Mouse (Mus musculus) fibroblast of lung, adult 2 months (primary cell): Measurements from ENCODE around the gene Adgrl1.

Source experiments
- DNase-seq: peaks from one replicate; pipeline ENCODE4 v3.0.0-alpha.2; 2011; ENCODE audit warnings: low read depth

Adgrl1 gene

DNA sequence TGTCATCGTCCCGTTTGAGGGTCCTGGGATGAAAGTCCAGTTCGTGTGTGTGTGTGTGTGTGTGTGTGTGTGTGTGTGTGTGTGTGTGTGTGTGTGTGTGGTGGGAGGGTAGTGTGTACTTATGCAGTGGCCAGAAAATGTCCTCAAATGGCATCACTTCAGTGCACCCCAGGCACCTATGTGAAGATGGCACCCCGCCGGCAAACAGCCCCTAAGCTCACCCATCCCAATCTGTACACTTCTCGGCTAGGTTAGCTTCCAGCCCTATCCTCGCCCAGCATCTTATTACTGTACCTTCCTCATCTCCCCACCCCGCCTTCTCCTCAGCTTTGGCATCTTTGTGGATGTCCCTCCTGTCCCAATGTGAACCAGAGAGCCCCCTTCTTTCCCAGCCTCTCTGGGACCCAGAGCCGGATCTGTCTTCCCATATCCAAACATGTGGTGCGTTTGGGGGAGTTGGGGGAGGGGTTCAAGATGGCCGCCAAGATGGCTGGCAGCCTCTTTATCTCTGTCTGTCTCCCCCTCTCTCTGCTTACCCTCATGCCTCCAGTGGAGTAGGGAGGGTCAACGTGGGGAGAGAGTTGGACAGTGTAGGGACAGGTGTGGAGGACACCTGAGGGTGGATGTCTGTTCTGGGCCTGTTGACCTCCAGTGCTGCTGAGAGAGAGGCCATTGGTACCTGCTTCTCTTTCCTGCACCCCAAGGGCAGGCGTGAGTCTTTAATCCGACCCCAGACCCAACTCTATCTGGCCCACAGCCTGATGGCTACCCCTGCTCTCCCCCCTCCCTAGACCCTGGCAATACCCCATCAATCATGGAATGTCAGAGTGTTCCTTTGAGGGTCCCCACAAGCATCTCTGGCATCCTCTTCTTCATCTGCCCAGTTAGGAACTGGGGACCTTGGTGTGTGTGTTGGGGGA, 1.9 kb downstream of the Adgrl1 start:
- DNase-seq = no peak

DNA sequence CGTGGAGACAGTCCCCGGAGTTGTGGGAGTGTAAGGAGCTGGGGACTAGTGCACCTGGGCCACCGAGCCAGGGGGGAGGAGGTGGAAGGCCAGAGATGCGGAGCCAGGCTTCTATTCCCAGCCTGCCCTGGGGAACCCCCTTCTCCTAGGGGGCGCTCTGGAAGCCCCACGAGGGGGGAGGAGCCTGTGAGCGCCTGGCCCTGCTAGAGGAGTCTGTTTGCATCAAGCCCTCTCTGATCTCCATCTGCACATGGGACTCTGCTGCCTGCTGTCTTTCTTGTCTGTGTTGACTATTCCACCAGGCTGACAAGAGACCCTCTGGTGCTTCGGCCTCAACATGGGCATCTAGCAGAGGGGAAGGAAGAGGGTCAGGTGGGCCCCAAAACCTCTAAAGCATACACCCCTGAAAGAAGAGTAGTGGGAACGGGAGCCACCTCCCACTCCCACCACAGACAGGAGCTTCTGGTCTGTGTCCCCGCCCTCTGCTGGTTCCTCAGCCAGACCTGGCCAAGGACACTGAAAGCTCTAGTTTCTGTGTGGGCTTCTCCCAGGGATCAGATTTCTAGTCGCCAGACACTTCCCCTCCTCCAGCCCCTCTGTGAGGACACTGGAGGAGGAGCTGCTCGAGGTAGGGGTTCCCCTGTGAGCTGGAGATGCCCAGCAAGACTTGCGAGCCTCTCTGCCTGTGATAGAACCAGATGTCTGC, 3.2 kb downstream of the Adgrl1 start:
- no peak for DNase-seq

DNA sequence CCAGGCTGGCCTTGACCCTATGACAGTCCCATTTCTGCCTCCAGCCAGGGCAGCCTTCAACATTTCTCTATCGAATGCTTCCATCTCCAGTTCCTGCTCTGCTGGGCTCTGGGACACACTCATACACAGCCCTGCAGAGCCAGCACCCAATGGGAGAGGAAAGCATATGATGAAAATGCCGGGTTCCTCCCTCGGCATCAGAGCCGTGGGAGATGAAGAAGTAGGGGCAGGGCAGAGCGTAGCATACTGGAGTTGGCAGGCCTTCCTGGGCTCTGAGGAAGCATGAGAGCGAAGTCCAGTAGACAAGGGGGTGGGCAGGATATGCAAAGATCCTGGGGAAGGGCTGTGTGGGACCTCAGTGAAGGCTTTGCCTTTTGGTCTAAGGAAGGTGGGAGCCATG, 8.7 kb downstream of the Adgrl1 start:
- DNase-seq = no peak

DNA sequence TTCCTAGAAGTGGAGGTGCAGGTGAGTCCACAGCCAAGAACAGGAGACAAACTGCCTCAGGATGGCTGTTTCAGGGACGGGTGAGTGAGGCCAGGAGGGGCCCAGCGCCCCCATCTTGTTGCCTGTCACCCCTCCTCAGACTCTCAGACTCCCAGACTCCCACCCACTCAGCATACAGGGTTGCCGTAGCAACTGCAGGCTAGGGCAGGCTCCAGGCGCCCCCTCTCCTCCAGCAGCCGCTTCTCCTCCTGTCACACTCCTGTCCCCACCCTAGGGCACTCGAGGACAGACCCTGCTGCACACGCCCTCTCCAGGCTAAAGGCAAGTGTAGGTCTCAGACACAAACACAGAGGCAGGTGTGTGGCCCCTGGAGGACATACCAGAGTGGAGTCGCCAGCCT, 9.4 kb downstream of the Adgrl1 start:
- DNase-seq = no peak

DNA sequence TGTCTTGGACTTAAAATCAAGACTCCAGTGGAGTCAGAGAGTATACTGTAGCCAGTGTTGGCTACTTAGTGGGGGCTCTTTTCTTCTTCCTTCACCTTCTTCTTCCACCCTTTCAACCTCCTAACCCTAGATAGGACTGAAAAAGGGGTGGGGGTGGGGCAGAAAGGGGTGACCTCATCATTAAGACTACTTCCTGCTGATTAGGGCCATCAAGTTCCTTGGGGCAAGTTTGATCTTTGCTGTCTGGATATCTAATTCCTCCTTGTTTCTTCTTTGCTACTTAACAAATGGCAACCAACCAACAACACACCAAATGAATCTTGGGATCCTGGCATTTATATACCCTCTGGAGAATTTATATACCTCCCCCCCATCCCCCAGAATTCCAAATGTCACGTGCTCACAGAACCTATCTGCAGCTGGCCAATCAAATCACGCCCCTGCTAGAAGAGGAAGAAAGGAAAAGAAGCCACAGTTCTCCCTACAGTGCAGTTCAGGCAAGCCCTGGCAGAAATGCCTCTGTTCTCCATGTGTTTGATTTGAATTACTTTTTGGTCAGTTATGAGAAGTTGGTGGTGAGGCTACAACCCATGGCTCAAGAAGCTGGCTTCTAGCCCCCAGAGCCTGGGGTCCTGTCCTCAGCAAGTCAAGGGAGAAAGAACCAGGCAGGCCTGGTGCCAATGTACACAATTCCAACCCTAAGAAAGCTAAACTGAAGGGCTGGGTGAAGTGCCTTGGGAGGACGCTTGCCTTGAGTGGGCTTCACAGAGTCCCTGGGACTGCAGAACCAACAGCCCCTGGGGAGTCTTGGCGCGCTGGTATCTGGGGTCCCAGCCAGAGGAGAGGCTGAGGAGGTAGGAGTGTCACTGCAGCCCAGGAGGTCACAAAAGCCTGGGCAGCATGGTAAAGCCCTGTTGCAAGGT, 12.2 kb downstream of the Adgrl1 start:
- no peak for DNase-seq

DNA sequence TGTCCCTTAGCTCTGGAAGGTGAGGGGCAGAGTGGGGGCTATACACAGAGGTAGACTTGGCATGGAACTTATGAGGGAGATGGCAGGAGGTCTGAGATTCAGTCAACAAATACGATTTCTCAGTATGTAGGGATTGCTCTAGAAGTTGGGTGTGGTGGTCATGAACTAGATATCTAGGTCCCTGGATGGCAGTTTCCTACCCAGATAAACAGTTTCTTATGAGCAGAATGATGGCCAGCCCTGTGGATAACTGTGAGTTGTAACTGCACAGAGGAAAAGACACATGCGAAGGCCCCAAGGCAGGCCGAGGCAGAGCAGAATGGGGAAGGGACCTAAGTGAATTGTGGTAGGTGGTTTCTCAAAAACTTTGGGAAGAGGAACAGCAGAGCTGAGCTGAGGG, 14.3 kb downstream of the Adgrl1 start:
- DNase-seq = no peak

DNA sequence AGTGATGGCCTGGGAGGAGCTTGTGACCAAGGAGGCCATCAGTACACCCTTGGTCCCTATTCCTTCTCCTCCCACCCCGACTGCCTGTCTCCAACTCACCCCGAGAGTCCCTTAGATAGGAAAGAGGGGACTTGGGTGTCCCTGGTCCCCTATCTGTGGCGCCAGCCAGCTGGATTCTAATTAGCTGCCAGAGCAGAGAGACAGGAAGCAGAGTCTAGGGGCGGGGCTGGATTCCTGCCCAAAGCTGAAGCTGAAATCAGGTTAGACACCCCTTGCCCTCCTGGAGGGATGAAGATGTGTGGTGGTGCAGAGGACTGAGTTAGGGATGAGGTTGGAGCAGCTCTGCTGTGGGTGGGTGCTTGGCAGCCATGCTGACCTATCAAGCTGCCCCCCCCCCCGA, 15.0 kb downstream of the Adgrl1 start:
- DNase-seq = no peak

DNA sequence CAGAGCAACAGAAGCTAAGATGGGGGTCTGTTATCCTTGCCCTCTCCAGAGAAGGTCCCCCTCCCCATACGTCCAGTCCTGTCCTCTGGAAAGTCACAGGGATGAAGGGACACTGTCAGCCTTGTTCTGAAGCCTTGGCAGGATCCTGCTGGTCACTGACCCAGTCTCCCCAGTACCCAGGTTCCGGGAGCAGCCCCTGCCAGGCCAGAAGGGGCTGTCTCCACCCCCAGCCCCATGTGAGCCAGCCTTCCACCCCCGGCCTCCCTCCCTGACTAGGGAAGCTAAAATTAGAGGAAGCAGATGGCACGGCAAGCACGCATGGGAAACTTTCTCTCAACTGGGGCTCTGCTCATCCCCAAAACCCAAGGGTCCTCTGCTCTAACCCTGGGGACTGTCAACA, 16.1 kb downstream of the Adgrl1 start:
- no peak for DNase-seq

DNA sequence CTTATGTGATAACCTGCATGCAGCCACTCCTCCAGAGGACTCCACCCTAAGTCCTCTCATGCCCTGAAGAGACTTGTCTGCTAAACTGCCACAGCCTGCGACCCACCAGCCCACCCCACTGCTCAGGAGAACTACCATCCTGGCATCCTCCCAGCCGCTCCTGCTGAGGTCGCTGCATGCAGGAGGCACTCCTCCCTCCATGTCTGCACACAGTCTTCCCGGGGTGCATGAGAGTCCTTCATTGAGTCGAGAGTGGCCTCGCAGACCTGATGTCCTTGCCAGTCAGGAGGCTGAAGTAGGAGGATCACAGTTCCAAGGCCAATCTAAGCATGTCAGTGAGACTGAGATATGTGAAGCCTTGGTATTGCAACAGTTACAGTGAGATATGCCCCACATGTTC, 17.7 kb downstream of the Adgrl1 start:
- no peak for DNase-seq

DNA sequence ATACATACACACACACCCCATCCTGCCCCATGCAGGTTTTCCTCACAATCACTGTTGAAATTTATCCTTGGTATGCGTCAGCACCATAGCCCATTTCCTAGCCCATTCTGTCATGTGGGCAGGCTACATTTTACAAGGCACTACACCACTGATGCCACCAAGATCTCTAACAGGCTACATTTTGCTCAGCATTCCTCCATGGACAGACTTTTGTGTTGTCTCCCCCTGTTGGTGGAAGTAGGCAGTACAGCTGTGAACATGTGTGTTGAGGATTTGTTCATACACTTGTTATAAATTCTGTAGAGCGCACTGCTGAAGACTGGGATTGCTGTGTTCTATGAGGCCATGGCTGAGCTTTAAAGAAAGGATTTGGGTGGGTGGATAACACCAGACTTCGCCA, 21.7 kb downstream of the Adgrl1 start:
- DNase-seq = peak; percentile 49

DNA sequence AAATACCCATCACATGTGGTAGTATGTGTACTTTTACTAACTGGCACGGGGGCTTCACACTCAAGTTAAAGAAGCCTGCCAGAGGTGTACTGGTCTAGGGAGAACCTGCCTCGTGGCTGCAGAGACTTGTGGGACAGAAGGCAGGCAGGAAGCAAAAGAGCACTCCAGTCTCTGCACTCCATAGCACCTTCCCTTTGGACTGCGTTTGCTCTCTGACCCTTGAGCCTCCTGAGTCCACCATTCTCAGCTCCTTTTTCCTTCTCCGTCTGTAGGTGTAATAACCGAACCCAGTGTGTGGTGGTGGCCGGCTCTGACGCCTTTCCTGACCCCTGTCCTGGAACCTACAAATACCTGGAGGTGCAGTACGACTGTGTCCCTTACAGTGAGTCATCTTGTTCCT, 22.8 kb downstream of the Adgrl1 start:
- no peak for DNase-seq

DNA sequence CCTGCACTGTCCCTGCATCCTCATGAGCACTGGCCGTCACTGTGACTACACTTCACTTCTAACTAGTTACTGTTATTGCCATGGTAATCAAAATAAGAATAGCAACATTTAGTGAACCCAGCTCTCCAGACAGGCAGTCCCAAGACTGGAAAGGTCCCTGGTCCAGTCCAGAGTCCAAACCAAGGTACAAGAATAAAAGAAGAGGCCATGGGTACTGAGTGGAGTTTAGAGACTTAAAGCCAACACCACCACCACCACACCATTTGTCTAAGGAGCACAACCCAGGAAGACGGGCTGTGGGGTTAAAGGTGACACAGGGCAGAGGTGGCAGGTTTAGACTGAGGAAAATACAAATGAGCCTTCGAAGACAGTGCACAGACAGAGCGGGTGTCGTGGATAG, 24.7 kb downstream of the Adgrl1 start:
- DNase-seq = no peak

DNA sequence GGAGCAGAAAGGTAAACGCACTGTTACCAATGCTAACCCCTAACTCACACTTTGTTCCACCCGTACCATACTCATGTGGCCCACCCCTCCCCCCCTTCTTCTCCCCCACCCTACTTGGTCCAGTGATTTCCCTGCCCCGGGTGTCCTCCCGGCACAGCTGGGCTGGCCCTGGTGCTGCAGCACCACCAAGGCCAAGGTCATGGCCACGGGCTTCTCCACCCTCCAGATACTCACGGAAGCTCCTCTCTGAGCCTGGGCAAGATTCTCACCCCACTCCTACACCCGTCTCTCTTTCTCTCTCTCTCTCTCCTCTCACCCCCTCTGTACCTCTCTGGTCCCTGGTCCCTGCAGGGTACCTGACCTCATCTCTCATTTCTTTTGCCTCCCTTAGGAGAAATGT, 26.4 kb downstream of the Adgrl1 start:
- DNase-seq = no peak

DNA sequence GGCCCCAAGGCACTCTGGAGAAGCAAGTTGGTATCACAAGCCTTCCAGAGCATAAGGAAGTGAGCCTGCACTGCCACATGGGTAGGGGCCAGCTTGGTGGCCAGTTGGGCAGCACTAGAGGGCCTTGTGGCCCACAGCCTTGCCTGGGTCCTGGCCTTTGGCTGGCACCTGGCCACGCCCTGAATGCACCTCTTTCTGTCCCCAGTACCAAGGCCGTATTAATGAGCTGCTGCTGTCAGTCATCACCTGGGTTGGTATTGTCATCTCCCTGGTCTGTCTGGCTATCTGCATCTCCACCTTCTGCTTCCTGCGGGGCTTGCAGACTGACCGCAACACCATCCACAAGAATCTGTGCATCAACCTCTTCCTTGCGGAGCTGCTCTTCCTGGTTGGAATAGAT, 34.3 kb downstream of the Adgrl1 start:
- DNase-seq = no peak

DNA sequence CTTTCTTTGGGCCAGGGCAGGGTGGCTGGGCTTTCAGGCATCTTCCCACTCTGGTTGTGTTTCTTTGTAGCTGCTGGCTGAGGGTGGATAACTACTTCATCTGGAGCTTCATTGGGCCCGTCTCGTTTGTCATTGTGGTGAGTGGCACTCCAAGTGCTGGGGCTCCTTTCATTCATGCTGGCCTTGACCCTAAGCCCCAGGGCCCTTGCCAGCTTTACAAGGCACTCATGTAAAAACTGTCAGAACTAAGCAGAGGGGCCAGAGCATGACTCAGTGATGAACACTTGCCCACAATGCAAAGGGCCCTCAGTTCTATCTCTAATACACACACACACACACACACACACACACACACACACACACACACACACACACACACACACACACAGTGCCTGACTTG, 35.1 kb downstream of the Adgrl1 start:
- no peak for DNase-seq

DNA sequence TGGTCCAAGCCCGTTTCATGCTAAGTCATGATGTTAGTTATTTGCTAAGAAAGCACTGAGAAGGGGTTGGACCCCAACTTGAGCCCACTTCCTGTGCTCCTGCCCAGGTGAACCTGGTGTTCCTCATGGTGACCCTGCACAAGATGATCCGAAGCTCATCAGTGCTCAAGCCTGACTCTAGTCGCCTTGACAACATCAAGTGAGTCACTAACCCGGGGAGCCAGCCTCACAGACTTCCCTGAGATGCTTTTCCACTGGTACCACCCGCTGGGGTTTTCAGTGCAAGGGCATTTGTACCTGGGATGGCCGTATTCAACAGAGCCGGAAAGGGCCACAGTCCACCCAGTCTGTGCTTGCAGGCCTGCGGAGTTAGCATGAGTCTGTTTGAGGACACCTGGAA, 35.5 kb downstream of the Adgrl1 start:
- no peak for DNase-seq

DNA sequence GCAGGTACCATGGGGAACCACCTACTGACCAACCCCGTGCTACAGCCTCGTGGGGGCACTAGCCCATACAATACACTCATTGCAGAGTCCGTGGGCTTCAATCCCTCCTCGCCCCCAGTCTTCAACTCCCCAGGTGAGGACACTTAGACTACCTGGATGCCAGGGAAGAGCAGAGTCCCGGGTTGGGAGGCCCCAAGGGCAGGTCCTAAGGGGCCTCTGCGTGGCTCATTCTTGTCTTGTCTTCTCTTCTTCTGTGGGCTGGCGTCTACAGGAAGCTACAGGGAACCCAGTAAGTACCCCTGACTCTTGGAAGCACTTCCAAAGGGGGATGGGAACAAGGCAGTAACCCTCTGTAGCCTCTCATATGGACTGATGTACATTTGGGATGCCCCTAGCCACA, 37.7 kb downstream of the Adgrl1 start:
- DNase-seq = no peak

DNA sequence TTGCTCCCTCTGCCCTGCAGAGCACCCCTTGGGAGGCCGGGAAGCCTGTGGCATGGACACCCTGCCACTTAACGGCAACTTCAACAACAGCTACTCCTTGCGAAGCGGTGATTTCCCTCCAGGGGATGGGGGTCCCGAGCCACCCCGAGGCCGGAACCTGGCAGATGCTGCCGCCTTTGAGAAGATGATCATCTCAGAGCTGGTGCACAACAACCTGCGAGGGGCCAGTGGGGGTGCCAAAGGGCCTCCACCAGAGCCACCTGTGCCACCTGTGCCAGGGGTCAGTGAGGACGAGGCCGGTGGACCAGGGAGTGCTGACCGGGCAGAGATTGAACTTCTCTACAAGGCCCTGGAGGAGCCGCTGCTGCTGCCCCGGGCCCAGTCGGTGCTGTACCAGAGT, 38.4 kb downstream of the Adgrl1 start:
- no peak for DNase-seq

DNA sequence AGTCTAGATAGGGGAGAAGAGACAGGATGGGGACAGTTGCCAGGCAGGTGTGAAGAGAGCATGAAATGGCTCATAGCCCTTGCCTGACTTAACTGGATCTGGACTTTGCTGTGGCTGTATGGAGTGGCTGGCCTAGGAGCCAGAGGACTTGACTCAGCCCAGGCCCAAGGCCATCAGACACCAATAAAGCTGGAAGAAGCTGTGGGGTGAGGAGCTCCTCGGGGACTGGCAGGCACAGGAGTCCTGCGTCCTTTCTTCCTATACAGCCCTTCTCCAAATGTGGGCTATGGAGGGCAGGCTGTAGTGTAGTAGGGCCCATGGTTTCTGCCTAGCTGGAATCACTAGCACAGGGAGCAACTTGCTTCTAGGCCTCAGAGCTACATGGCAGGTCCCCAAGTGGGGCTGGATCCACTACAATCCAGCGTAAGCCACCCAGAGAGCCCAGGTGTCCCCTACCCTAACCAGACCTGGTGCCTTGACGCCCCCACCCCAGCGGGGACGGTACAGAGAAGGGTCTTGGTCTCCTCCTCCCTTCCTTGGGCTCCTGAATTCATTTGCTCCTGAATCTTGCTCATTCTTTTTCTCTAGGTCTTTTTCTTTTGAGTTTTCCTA, 41.3 kb downstream of the Adgrl1 start:
- DNase-seq = no peak

DNA sequence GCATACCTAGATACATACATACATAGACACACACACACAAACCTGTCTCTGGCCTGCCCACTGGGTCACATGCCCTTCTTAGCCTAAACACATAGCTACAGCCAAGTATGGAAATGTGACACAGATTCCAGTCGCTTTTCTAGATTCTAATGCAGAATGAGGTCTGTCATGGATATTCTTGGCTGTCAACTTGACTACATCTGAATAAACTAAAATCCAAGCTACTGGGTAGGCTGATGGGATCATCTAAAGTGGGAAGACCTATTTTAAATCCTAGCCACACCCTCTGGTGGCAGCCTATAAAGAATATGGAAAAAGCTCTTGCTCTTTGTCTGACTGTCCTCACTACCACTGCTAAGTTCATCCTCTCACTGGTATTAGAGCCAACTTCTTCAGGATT, 42.5 kb downstream of the Adgrl1 start:
- no peak for DNase-seq

DNA sequence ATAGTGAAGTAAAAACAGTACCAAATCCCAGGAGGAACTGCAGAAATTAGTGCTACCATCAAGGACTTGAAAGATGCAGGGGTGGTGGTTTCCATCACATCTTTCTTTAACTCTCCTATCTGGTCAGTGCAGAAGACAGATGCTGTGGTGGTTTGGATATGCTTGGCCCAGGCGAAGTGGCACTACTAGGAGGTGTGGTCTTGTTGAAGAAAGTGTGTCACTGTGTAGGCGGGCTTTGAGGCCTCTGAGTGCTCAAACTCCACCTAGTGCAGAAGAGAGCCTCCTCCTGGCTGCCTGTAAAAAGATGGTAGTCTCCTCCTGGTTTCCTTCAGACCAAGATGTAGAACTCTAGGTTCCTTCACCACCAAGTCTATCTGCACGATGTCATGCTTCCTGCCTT, 45.6 kb downstream of the Adgrl1 start:
- no peak for DNase-seq

DNA sequence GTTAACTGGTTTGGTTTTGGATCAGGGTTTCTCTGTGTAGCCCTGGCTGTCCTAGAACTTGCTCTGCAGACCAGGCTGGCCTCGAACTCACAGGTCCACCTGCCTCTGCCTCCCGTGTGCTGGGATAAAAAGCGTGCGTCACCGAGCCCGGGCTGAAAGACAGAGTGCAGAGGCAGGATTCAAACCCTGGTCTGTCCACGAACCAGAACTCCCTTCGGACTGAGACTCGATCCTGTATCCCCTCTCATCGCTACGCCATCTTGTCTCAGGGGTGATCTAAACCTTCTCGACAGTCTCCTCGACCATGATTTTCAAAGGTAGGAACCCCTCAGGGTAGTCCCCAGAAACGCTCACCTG, 54.8 kb downstream of the Adgrl1 start:
- DNase-seq = no peak
